Mouse (Mus musculus) lung, postnatal 36 days (tissue): Measurements from ENCODE around the gene Tnfaip8l2.
A peak's percentile ranks its signal among the peaks of the same experiment; 100 is the strongest.

ENCODE experiments used
- DNase-seq: peaks from one replicate; pipeline ENCODE4 v3.0.0; 2022; ENCODE audit warnings: mixed read lengths

The Tnfaip8l2 gene

DNA sequence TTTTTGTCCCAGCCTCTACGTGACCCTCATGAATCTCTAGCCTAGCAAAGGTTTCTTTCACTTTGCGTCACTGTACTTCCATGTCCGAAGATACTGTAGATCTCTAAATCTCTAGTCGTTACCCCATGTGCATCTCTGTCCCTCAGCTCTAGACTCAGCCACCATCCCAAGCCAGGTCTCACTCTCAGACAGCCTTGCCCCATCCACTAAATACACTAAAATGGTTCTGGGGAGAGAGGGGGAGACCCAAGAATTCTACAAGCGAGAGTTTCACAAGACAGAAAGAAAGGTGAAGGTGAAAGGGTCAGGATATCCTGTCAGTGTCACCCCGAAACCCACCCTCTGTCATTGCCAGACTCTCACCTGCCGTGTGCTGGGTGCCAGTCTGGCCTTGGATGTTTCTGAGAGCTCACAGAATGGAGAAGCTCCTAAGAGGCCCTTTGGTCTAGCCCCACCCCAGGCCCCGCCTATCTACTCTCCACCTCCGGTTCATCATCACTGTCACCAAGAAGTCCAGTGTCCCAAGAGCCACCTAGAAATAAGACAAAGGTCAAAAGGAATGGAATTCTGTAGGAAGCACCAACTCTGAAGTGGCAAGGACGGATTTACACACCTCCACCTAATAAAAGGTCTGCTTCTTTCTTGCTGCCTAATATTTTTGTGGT, at the start of gene Tnfaip8l2:
Gene Tnfaip8l2 (minus strand): TSS at position 409 of the 665 bp plus-strand sequence.
- peak; percentile 80 for DNase-seq

DNA sequence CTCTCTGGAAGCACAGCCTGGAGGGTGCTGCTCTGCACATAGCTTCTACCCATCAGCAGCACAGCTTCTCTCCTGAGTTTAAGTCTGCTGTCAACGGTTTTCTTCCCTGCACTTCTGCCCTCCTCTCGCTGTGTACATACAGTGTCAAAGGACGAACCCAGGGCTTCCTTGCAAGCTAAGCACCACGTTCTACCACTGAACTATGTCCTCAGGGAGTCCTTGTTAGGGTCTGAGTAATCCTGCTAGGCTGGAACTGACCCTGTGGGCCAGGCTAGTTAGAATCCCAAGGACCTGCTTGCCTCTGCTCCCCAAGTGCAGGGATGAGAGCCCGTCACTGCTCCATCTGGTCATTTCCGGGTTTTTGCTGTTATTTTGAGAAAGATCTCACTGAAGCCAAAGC, 44.7 kb upstream of the Tnfaip8l2 start:
- no peak for DNase-seq

DNA sequence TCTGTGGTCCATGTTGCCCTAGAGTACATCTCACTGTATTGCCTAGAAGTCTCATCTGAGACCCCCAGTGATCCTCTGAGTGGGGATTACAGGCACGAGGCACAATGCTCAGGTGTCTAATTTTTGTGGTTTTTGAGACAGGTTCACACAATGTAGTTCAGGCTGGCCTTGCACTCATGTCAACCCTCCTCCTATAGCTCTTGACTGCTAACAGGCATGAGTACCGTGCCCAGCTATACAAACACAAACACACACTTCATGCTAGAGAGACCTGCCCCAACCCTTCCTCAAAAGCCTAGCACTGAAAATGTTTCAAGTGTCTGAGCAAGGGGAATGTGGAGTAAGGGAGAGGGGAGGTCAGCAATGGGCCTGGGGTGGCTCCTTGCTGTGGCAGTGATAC, 43.9 kb upstream of the Tnfaip8l2 start:
- no peak for DNase-seq

GRCm38 (mm10) chr3:95184796-95185577, 42.8 kb upstream of the Tnfaip8l2 start:
- DNase-seq = no peak

DNA sequence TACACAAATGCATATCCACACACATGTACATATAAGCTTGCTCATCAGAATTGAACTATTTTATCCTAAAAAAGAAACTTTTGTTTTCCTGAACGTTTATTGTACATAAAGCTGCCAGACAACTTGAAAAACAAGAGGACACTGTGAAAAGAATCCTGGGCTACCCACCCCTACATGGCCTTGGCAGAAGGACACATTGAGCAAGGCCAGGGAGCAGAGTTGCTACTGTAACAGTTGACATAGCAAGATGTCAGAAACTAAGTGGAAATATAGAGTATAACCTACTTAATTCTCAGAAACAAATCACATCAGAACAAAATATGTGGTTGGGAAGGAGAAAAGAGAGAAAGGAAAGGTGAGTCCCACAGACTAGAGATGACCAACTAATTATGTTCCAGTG, 39.7 kb upstream of the Tnfaip8l2 start:
- no peak for DNase-seq

- DNase-seq = no peak
Observed at GRCm38 (mm10) chr3:95179890-95180289, 37.7 kb upstream of the Tnfaip8l2 start.

- no peak for DNase-seq
Observed at GRCm38 (mm10) chr3:95178948-95179347, 36.8 kb upstream of the Tnfaip8l2 start.

DNA sequence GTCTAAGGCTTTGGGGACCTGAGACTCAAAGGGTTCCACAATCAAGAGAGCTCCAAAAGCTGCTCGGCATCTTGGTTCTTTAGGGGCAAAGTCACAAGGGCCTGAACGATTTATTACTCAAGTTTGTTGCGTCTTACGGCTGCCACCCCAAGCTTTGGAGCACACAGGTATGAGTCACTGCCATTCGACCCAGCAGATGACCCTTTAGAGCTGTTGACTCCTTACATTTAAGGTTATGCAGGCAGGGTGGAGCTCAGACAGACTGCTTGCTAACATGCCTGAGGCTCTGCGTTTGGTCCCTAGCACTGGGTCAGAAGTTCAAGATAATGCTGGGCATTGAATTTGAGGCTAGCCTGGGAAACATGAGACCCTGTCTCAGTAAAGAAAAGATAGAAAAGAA, 35.4 kb upstream of the Tnfaip8l2 start:
- DNase-seq = no peak

GRCm38 (mm10) chr3:95176500-95176899, 34.3 kb upstream of the Tnfaip8l2 start:
- no peak for DNase-seq

- DNase-seq = peak; percentile 92
Observed at GRCm38 (mm10) chr3:95174011-95174592, 31.9 kb upstream of the Tnfaip8l2 start.

GRCm38 (mm10) chr3:95173256-95173949, 31.2 kb upstream of the Tnfaip8l2 start:
- DNase-seq = no peak

DNA sequence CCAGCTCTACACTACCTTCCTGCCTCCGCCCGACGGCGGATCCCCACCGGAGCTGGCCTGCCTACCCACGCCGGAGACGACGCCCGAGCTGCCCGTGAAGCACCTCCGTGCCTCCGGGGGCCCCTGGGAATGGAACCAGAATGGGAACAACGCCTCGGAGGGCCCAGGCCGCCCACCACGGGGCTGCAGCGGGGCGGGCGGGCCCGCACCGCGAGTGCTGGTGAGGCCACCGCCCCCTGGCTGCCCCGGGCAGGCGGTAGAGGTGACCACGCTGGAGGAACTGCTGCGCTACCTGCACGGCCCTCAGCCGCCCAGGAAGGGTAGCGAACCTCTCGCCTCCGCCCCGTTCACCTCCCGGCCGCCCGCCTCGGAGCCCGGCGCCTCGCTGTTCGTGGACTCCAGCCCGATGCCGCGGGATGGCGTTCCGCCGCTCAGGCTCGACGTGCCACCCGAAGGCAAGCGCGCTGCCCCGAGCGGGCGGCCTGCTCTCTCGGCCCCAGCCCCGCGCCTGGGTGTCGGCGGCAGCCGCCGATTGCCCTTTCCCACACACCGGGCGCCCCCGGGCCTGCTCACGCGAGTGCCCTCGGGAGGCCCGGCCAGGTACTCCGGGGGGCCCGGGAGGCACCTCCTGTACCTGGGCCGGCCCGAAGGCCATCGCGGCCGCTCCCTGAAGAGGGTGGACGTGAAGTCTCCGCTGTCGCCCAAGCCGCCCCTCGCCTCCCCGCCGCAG, 30.5 kb upstream of the Tnfaip8l2 start:
- DNase-seq = no peak

DNA sequence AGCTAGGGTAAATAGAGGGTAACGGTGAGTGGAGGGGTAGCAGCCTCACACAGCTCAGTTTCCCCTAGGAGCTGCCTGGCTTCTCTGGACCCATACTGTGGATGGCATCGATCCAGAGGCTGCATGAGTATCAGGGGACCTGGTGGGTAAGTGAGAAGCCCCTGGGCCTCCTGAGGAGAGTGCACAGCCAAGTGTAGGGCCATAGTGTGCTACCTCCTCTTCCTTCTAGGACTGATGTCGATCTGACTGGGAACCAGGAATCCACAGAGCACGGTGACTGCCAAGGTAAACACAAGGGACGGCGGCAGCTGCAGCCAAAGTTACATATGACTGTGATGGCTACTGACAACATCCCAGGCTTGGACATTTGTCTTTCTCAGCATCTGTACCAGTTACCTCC, 28.9 kb upstream of the Tnfaip8l2 start:
- no peak for DNase-seq

DNA sequence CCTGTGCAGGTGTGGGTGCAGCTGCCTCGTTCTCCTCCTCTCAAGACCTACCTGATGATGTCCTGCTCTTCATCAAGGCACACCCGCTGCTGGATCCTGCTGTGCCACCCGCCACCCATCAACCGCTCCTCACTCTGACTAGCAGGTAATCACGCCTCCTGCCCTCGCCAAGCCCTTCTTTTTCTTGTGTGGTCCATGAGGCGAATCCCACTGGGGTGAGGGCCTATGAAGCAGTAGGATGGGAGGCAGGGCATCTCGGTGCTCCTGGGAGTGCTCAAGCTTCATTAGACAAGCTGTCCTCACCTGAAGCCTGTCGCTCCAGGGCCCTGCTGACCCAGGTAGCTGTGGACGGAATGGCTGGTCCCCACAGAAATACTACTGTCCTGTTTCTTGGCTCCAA, 27.8 kb upstream of the Tnfaip8l2 start:
- DNase-seq = no peak

DNA sequence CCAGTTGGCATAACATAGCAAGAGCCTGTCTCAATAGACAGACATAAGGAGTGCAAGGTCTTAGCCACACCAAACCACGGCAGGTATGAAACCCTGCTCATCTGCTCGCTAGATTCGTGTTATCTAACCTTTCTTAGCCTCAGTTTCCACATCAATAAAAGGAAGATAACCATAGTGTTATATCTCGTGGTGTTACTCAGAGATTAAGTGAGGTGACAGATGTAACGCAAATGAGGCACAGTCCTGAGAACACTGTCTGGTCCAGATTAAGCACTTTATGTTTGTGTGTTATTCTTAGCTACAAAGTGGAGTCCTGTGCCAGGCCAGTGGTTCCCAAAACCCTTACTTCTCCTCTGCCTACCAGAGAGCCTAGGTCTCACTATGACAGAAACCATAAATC, 22.7 kb upstream of the Tnfaip8l2 start:
- DNase-seq = no peak

GRCm38 (mm10) chr3:95164256-95164550, 22.0 kb upstream of the Tnfaip8l2 start:
- DNase-seq = no peak

DNA sequence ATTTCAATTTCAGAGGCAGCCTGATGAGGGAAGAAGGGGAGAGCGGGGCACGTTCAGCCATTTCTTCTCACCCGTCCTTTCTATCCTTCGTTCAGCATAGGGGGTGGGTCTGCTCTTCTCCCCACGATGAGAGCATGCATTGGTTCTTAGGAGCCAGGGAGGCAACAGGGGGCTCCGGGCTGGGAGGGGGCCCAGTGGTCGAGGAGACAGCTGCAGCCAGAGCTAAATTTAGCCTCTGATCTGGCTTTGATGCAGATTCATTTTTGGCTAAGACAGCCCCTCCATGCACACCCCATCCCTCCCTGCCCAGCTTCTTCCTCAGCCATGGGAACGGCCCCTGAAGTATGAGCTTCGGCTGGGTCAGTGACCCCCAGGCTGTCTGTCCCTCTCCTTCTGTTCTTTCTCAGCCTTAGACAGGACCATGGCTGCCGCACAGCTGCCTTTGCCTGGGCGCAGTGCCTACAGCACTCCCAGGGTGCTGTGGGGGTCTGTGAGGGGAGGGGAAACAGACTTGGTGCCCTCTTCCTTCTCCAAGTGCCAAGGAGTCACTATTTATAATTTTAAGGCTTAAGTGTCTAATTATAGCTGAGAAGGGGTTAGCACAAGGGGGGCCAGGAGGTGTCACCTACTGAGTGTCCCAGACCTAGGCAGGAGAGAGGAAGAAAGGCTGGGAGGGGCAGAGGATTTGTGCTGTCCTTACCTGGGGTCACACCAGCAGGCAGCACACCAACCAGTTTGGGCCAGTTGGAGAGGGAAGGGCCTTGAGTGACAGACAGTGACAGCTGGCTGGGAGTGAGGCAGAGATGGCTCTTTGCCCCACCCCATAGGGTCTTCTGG, 21.5 kb upstream of the Tnfaip8l2 start:
- DNase-seq = no peak

DNA sequence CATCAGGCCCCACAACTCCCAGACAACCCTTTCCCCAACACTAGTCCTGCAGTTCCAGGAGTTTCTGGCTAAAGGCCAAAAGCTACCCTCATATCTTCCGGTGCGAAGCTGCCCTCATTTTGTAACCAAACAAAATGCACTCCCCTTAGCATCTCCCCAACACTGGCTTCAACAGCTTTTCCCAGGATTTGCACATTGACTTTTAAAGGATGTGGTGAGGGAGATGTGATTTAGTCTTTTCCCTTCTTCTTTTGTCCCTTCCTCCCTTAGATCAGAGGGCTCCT, 20.1 kb upstream of the Tnfaip8l2 start:
- no peak for DNase-seq

DNA sequence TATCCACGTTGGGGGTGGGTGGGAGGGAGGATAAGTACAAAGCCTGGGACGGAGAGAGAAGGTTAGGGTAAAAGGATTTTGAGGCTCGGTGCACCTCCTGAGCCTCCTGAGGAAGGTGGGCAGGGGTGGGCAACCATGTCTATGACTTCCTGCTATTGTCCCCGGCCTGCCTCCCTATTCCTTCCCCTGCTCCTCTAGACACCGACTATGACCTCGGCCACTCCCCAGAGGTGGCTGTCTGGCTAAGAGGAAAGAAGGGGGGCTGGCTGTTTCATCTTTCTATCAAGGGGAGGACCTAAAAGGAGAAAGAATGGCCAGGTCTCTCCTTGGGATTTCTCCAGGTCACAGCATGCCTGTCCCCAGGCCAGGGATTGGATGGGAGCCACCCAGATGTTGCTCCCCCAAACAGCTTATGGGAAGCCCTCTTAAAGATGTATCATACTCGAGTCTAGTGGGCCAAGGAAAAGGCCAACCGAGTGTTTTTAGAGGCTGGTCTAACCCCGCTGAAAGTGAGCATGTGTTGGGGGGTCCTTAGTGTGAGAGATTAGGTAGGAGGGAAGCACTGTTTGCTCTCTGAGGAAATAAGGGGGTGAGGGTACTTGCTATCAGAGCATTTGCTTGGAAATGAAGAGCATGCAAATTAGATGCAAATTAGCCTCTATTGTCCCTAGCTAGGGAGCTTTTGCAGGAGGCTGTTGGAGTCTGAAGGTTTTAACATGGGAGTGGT, 19.6 kb upstream of the Tnfaip8l2 start:
- no peak for DNase-seq

DNA sequence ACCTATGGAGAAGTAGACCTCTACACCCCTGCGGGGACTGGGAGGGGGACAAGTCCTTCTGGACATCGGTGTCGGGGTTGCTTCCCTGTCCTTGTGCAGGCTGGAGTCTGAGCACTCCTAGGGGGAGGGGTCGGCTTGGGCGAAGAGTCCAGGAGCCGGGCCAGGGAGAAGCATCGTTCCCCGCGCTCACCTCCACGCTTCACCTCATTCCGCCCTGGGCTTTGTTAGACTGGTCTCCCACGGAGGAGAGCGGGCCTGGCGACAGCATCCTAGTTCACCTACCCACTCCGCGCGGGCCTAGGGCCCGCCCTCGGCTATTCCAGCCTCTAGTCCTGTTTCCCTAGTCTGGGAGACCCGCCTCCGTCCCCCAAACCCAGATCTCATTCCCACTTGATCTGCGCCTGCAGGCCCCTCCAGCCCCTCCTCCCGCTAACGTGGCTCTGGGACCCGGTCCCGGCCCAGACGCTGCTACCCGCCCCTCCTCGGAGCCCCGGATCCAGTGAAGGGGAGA, 18.9 kb upstream of the Tnfaip8l2 start:
- no peak for DNase-seq
